Mouse (Mus musculus) kidney, embryonic 14.5 days (tissue): ENCODE results near the gene Adamts9. TPM values are rescaled to one million over a fixed set of nuclear protein-coding genes. Genes with fewer than 3 reads are reported as not detected.

ENCODE experiments used
- ATAC-seq: fragments of 200-750 bp; cut with Nextera tagmentation; 2 replicates; pipeline ENCODE4 v1.8.0; 2017; ENCODE audit warnings: moderate number of reproducible peaks, mild to moderate bottlenecking, moderate TSS enrichment, moderate library complexity; ENCODE audit not compliant: low FRiP score, low TSS enrichment
- H3K27ac ChIP-seq: fragments of 300-500 bp; sonication (generic); 2 replicates; pipeline ENCODE4 v1.5.1; 2014; ENCODE audit warnings: low read depth, mild to moderate bottlenecking, low read length, moderate library complexity, mixed read lengths
- H3K27me3 ChIP-seq: fragments of 300-500 bp; sonication (generic); 2 replicates; pipeline ENCODE4 v1.6.1; 2014; ENCODE audit warnings: mild to moderate bottlenecking, low read length; ENCODE audit not compliant: control insufficient read depth, insufficient read depth
- H3K36me3 ChIP-seq: fragments of 300-500 bp; sonication (generic); 2 replicates; pipeline ENCODE4 v1.6.1; 2014; ENCODE audit warnings: low read length, mixed read lengths; ENCODE audit not compliant: control insufficient read depth, insufficient read depth
- H3K4me1 ChIP-seq: fragments of 300-500 bp; sonication (generic); 2 replicates; pipeline ENCODE4 v1.6.1; 2014; ENCODE audit warnings: low read length, mixed read lengths; ENCODE audit not compliant: control insufficient read depth, insufficient read depth
- H3K4me2 ChIP-seq: fragments of 300-500 bp; sonication (generic); replicated peaks from 2 replicates; pipeline ENCODE4 v1.6.1; 2014; ENCODE audit warnings: low read depth, mild to moderate bottlenecking, low read length
- H3K4me3 ChIP-seq: fragments of 300-500 bp; sonication (generic); 2 replicates; pipeline ENCODE4 v1.5.1; 2014; ENCODE audit warnings: mild to moderate bottlenecking, low read length
- H3K9ac ChIP-seq: fragments of 300-500 bp; sonication (generic); 2 replicates; pipeline ENCODE4 v1.6.1; 2014; ENCODE audit warnings: low read depth, mild to moderate bottlenecking, low read length, moderate library complexity
- H3K9me3 ChIP-seq: fragments of 300-500 bp; sonication (generic); 2 replicates; pipeline ENCODE4 v1.6.1; 2016; ENCODE audit warnings: low read length; ENCODE audit not compliant: control insufficient read depth
- WGBS: fragments of 180-500 bp; shearing (Covaris S2); extraction: QIAGEN DNeasy Blood & Tissue Kit; methylation state at CpG from one replicate; pipeline ENCODE4 v1.1.7; 2014; 5-methylcytosine and 5-hydroxymethylcytosine counted together
- polyA plus RNA-seq: library from polyadenylated mRNA; unstranded; fragments of >200 nt; fragmentation: Nextera tagmentation; extraction: Ambion mirVana; gene quantifications from 2 replicates; pipeline ENCODE4 v1.2.1, GENCODE M21; 2014

The Adamts9 gene
- polyA plus RNA-seq, 1 experiment from 2014 or later, result 19.9 TPM

- Histone ChIP-seq H3K36me3 (peaks cover 41% of the 10 kb centered on the region), H3K9me3 (no peaks in the 10 kb centered on the region), H3K27me3 (no peaks in the 10 kb centered on the region), H3K4me3 (no peak overlapping the region), H3K9ac (no peak overlapping the region), H3K4me2 (no peak overlapping the region), H3K27ac (no peak overlapping the region), H3K4me1 (no peaks in the 10 kb centered on the region)
- 54% methylated on average over 2 of the region's 2 CpGs for WGBS
- no peak for ATAC-seq
Observed at GRCm38 (mm10) chr6:92812702-92813370, 130.5 kb downstream of the Adamts9 start.

- Histone ChIP-seq H3K27ac (no peak overlapping the region), H3K36me3 (peaks cover 48% of the 10 kb centered on the region), H3K27me3 (no peaks in the 10 kb centered on the region), H3K9ac (no peak overlapping the region), H3K9me3 (no peaks in the 10 kb centered on the region), H3K4me3 (no peak overlapping the region), H3K4me2 (no peak overlapping the region), H3K4me1 (no peaks in the 10 kb centered on the region)
- no peak for ATAC-seq
Observed at GRCm38 (mm10) chr6:92811566-92811965, 131.7 kb downstream of the Adamts9 start.

GRCm38 (mm10) chr6:92810628-92811027 is 132.7 kb downstream of the Adamts9 start:
- no peaks in the 10 kb centered on the region for H3K9me3 ChIP-seq
- no peak overlapping the region for H3K4me3 ChIP-seq
- no peak for ATAC-seq
- no peaks in the 10 kb centered on the region for H3K4me1 ChIP-seq
- 86% methylated on average over 2 of the region's 2 CpGs for WGBS
- H3K27ac ChIP-seq, result no peak overlapping the region
- no peaks in the 10 kb centered on the region for H3K27me3 ChIP-seq
- H3K9ac ChIP-seq, result no peak overlapping the region
- no peak overlapping the region for H3K4me2 ChIP-seq
- peaks cover 53% of the 10 kb centered on the region for H3K36me3 ChIP-seq

- 88% methylated on average over 3 of the region's 3 CpGs for WGBS
- Histone ChIP-seq H3K9ac (no peak overlapping the region), H3K27ac (no peak overlapping the region), H3K27me3 (no peaks in the 10 kb centered on the region), H3K4me2 (no peak overlapping the region), H3K4me1 (no peaks in the 10 kb centered on the region), H3K36me3 (peaks cover 54% of the 10 kb centered on the region), H3K4me3 (no peak overlapping the region), H3K9me3 (no peaks in the 10 kb centered on the region)
- no peak for ATAC-seq
Observed at GRCm38 (mm10) chr6:92809818-92810217, 133.5 kb downstream of the Adamts9 start.

- 91% methylated on average over 3 of the region's 3 CpGs for WGBS
- peaks cover 55% of the 10 kb centered on the region for H3K36me3 ChIP-seq
- H3K4me1 ChIP-seq, result no peaks in the 10 kb centered on the region
- no peaks in the 10 kb centered on the region for H3K9me3 ChIP-seq
- no peak for ATAC-seq
- no peak overlapping the region for H3K4me3 ChIP-seq
- H3K27me3 ChIP-seq, result no peaks in the 10 kb centered on the region
- no peak overlapping the region for H3K9ac ChIP-seq
- H3K27ac ChIP-seq, result no peak overlapping the region
- no peak overlapping the region for H3K4me2 ChIP-seq
Observed at GRCm38 (mm10) chr6:92804254-92804971, 138.9 kb downstream of the Adamts9 start.

- H3K4me1 ChIP-seq, result no peaks in the 10 kb centered on the region
- no peak overlapping the region for H3K9ac ChIP-seq
- peaks cover 57% of the 10 kb centered on the region for H3K36me3 ChIP-seq
- no peak overlapping the region for H3K4me3 ChIP-seq
- H3K27ac ChIP-seq, result no peak overlapping the region
- WGBS, result 75% methylated on average over 6 of the region's 6 CpGs
- no peaks in the 10 kb centered on the region for H3K9me3 ChIP-seq
- no peak for ATAC-seq
- no peak overlapping the region for H3K4me2 ChIP-seq
- H3K27me3 ChIP-seq, result no peaks in the 10 kb centered on the region
Observed at GRCm38 (mm10) chr6:92803213-92803612, 140.1 kb downstream of the Adamts9 start.

- Histone ChIP-seq H3K9ac (no peak overlapping the region), H3K4me3 (no peak overlapping the region), H3K4me2 (no peak overlapping the region), H3K27ac (no peak overlapping the region), H3K4me1 (no peaks in the 10 kb centered on the region), H3K36me3 (peaks cover 65% of the 10 kb centered on the region), H3K9me3 (no peaks in the 10 kb centered on the region), H3K27me3 (no peaks in the 10 kb centered on the region)
- no peak for ATAC-seq
- 94% methylated on average over 11 of the region's 11 CpGs for WGBS
Observed at GRCm38 (mm10) chr6:92802421-92802820, 140.9 kb downstream of the Adamts9 start.

- Histone ChIP-seq H3K4me3 (no peak overlapping the region), H3K4me1 (no peaks in the 10 kb centered on the region), H3K27me3 (no peaks in the 10 kb centered on the region), H3K36me3 (peaks cover 64% of the 10 kb centered on the region), H3K9ac (no peak overlapping the region), H3K4me2 (no peak overlapping the region), H3K9me3 (no peaks in the 10 kb centered on the region), H3K27ac (no peak overlapping the region)
- no peak for ATAC-seq
- WGBS, result 84% methylated on average over 2 of the region's 2 CpGs
Observed at GRCm38 (mm10) chr6:92801462-92801861, 141.8 kb downstream of the Adamts9 start.

GRCm38 (mm10) chr6:92793804-92794203 is 149.5 kb downstream of the Adamts9 start:
- Histone ChIP-seq H3K9me3 (no peaks in the 10 kb centered on the region), H3K4me2 (no peak overlapping the region), H3K27me3 (no peaks in the 10 kb centered on the region), H3K9ac (no peak overlapping the region), H3K4me1 (no peaks in the 10 kb centered on the region), H3K4me3 (no peak overlapping the region), H3K36me3 (peaks cover 60% of the 10 kb centered on the region), H3K27ac (no peak overlapping the region)
- 79% methylated on average over 6 of the region's 6 CpGs for WGBS
- ATAC-seq, result no peak
